Mouse (Mus musculus) layer of hippocampus, adult 6 months (tissue): Measurements from ENCODE around the gene Pop4. TPM values are rescaled to one million over a fixed set of nuclear protein-coding genes. Genes with fewer than 3 reads are reported as not detected.

Experiments used
- long read RNA-seq, 2 experiments: library from polyadenylated mRNA; unstranded; transcript quantifications; one replicate each; pipeline ENCODE4 v2.0.0; 2019 to 2020
- polyA plus RNA-seq: library from polyadenylated mRNA; unstranded; fragments of <200 nt; fragmentation: Nextera tagmentation; gene quantifications from 2 replicates; pipeline ENCODE4 v1.2.3, GENCODE M21; 2021

Pop4 gene
- 18.3 and 20.7 TPM in 2 replicates for polyA plus RNA-seq
- long read RNA-seq, experiment 1, transcript Pop4-201 (7 exons, 2,113 nt), result major isoform, 39 of 44 reads
- long read RNA-seq, experiment 1, partial matches to known transcripts, result 2 of 44 reads
- long read RNA-seq, experiment 1, other reads (novel, unspliced or antisense), result 3 of 44 reads
- long read RNA-seq, experiment 2, transcript Pop4-201 (7 exons, 2,113 nt), result major isoform, 58 of 65 reads
- long read RNA-seq, experiment 2, partial matches to known transcripts, result 1 of 65 reads
- long read RNA-seq, experiment 2, other reads (novel, unspliced or antisense), result 6 of 65 reads

GRCm38 (mm10) chr7:38270703-38271510, at the start of gene Pop4:
TSS of gene Pop4 (minus strand) at chr7:38271423.

DNA sequence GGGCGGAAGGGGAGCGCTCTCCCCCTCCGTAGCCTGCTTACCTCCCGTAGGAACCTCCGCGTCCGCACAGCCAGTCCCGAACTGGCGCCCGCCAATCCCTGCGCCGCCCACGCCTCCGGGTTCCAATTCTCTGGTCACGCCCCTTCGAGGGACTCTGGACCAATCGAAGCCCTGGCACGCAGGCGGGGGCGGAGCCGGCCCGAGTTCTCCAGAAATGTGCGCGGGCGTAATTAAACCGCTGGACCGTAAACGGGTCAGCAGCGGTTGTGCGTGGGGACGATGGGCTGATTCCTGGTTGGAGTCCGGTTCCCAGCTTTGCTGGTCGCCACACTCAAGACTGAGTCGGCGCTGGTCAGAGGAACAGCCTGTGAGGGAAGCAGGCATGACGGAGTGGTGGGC, 43.3 kb downstream of the Pop4 start, which contains the start of gene Plekhf1:
Plekhf1 (minus strand) TSS at position 117 of the 399 bp plus-strand sequence.

Other genes with a start within 250 kb of the Pop4 start
- 23.0 and 24.8 TPM in 2 replicates for gene Uri1, start 247.9 kb downstream of the Pop4 start, polyA plus RNA-seq
- gene Ccne1, start 163.9 kb downstream of the Pop4 start, polyA plus RNA-seq, result 15.0 and 20.4 TPM in 2 replicates
- 17.8 and 23.2 TPM in 2 replicates for gene 1600014C10Rik, start 88.2 kb downstream of the Pop4 start, polyA plus RNA-seq
- 1.4 and 1.7 TPM in 2 replicates for gene Plekhf1, start 43.4 kb downstream of the Pop4 start, polyA plus RNA-seq